Mouse (Mus musculus): Measurements from ENCODE around the gene Tpm1. TPM values are rescaled to one million over a fixed set of nuclear protein-coding genes. Genes with fewer than 3 reads are reported as not detected.

Tpm1 gene
- polyA plus RNA-seq, 1 experiment from 2014 or later, result 695 TPM

DNA sequence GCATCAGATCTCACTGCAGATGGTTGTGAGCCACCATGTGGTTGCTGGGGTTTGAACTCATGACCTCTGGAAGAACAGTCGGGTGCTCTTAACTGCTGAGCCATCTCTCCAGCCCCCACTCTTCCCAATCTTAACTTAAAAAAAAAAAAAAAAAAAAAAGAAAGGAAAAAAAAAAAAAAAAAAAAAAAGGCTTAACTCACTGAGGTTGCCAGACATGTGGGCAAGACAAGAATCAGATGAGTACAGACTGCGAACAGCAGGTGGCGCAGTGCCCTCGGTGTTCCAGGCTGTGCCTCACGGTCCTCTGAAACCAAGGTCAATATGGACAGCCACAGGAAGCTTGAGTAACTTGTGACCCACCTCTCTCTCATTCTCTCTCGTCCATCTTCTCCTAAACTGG is 48.2 kb downstream of the Tpm1 start:
- ATAC-seq (peak; percentile 92), DNase-seq (ENCODE audit: low spot score) (peak; percentile 95)
- Histone ChIP-seq H3K4me2 (replicated peaks; ENCODE audit: low read depth, low read length) (no peak overlapping the region), H3K27me3 (replicated peaks; ENCODE audit: insufficient read depth, low read length) (no peaks in the 10 kb centered on the region), H3K9ac (replicated peaks; ENCODE audit: low read depth) (no peak overlapping the region), H3K4me3 (ENCODE audit: low read depth, low read length) (no peak overlapping the region), H3K4me1 (ENCODE audit: insufficient read depth, low read depth, low read length) (no peaks in the 10 kb centered on the region), H3K9me3 (ENCODE audit: low read length) (no peaks in the 10 kb centered on the region), H3K36me3 (ENCODE audit: insufficient read depth, low read length) (no peaks in the 10 kb centered on the region), H3K27ac (ENCODE audit: low read length) (no peak overlapping the region)
- WGBS, result 1% methylated on average over 6 of the region's 6 CpGs
- peak; percentile 89 for TF ChIP-seq CTCF (IDR thresholded peaks at IDR 0.05)
- no peak for TF ChIP-seq EP300 (IDR thresholded peaks at IDR 0.05)

DNA sequence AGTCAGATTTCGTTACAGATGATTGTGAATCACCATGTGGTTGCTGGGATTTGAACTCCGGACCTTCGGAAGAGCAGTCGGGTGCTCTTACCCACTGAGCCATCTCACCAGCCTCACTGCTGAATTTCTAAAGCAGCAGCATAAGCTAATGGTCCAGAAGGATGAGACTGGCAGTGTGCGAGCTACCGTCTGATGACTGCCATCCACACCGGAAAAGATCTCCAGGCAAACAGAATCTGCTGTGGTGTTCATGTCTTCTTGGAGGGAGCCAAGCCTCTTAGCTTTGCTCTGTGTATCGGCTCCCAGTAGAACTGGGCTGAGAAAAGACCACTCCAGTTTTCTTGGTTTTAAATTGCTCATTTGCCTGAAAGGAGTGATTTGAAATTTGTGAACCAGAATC is 49.5 kb downstream of the Tpm1 start:
- Histone ChIP-seq H3K9ac (replicated peaks; ENCODE audit: low read depth) (no peak overlapping the region), H3K27ac (ENCODE audit: low read length) (no peak overlapping the region), H3K27me3 (replicated peaks; ENCODE audit: insufficient read depth, low read length) (no peaks in the 10 kb centered on the region), H3K36me3 (ENCODE audit: insufficient read depth, low read length) (no peaks in the 10 kb centered on the region), H3K4me3 (ENCODE audit: low read depth, low read length) (no peak overlapping the region), H3K4me1 (ENCODE audit: insufficient read depth, low read depth, low read length) (no peaks in the 10 kb centered on the region), H3K9me3 (ENCODE audit: low read length) (no peaks in the 10 kb centered on the region), H3K4me2 (replicated peaks; ENCODE audit: low read depth, low read length) (no peak overlapping the region)
- DNase-seq (ENCODE audit: low spot score), result no peak
- no peak for ATAC-seq
- TF ChIP-seq CTCF (IDR thresholded peaks at IDR 0.05), result no peak
- TF ChIP-seq EP300 (IDR thresholded peaks at IDR 0.05), result no peak
- WGBS, result 94% methylated on average over 8 of the region's 8 CpGs

DNA sequence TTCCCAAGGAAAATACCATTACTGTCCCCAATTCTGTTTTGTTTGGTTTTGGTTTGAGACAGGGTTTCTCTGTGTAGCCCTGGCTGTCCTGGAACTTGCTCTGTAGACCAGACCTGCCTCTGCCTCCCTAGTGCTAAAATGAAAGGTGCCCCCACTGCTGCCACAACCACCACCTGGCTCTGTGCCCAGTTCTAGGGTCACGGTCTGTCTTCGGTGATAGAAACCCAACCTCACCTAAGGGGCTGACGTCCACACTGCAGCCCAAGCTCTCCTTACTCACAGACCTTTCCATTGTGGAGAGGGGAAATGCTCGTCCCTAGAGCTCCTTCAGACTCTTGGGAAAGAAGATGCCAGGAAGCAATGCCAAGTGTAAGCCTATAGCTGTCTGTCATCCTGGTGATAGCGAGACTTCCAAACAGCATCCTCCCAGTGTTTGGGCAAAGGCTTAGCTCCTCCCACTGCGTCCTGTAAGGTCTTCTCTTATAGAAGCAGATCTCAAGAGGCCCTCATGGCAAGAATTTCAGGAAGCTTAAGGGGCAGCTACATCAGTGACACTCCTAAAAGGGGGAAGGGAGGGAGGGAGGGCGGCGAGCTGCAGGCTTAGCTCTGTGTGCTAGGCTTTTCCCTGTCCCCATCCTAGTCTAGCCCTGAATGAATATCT is 57.3 kb downstream of the Tpm1 start:
- ATAC-seq, result peak; percentile 42
- peaks cover 25% of the 10 kb centered on the region for H3K4me1 ChIP-seq (ENCODE audit: insufficient read depth, low read depth, low read length)
- peak; percentile 72 for DNase-seq (ENCODE audit: low spot score)
- peak overlapping the region; percentile 32 for H3K4me2 ChIP-seq (replicated peaks; ENCODE audit: low read depth, low read length)
- no peaks in the 10 kb centered on the region for H3K27me3 ChIP-seq (replicated peaks; ENCODE audit: insufficient read depth, low read length)
- no peak overlapping the region for H3K9ac ChIP-seq (replicated peaks; ENCODE audit: low read depth)
- peak overlapping the region; percentile 51 for H3K27ac ChIP-seq (ENCODE audit: low read length)
- TF ChIP-seq CTCF (IDR thresholded peaks at IDR 0.05), result no peak
- no peak for TF ChIP-seq EP300 (IDR thresholded peaks at IDR 0.05)
- H3K36me3 ChIP-seq (ENCODE audit: insufficient read depth, low read length), result no peaks in the 10 kb centered on the region
- H3K4me3 ChIP-seq (ENCODE audit: low read depth, low read length), result no peak overlapping the region
- WGBS, result 38% methylated on average over 8 of the region's 8 CpGs
- no peaks in the 10 kb centered on the region for H3K9me3 ChIP-seq (ENCODE audit: low read length)

DNA sequence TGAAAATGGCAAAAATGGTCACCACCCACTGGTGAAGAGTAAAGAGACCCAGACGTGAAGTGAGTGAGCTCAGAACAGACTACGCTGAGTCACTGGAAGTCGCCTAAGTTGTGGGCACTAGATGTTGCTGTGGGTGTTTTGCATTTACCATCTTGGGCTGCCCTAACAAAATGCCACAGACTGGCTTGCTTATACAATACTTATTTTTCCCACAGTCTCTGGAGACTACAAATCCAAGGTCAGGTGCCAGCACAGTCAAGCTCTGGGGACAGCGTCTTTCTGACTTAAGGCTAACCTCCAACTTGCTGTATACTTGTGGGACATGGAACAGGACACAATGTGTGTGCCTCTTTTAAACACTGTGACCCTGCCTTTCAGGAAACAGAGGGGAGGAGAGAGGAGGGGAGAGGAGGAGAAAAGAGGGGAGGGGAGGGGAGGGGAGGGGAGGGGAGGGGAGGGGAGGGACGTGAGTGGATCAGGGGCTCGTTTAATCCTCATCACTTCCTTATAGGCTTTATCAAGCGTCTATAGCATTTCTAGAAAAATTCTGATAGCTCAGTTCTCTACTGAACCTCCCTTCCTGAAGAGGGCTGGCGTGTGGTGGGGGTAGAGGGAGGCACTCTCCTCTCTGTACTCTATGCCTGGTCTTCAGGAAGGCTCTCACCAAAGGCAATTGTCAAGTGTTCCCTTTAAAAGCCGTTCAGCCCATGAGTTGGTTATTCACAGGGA is 58.0 kb downstream of the Tpm1 start:
- H3K27ac ChIP-seq (ENCODE audit: low read length), result peak overlapping the region; percentile 51

DNA sequence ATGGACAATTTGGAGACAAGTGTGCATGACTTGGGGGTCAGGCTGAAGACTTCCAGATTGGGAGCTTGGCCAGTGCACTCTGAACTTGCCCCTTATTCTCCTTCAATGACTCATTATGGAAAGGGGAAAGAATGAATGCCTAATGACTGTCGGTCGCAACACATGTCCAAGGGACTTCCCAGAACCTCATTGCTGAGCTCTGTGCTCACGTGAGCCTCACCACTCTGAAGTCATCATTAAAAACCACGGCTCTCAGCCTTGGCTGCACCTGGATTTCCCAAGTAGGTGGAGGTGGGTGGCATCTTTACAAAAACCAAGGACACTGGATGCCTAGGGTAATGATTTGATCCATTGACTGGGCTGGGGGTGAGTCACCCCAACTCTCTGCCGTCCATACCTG is 59.2 kb downstream of the Tpm1 start:
- no peak for TF ChIP-seq EP300 (IDR thresholded peaks at IDR 0.05)
- TF ChIP-seq CTCF (IDR thresholded peaks at IDR 0.05), result no peak
- Histone ChIP-seq H3K9ac (replicated peaks; ENCODE audit: low read depth) (no peak overlapping the region), H3K27me3 (replicated peaks; ENCODE audit: insufficient read depth, low read length) (no peaks in the 10 kb centered on the region), H3K4me2 (replicated peaks; ENCODE audit: low read depth, low read length) (no peak overlapping the region), H3K27ac (ENCODE audit: low read length) (peak overlapping the region; percentile 85), H3K4me1 (ENCODE audit: insufficient read depth, low read depth, low read length) (peaks cover 25% of the 10 kb centered on the region), H3K9me3 (ENCODE audit: low read length) (no peaks in the 10 kb centered on the region), H3K36me3 (ENCODE audit: insufficient read depth, low read length) (no peaks in the 10 kb centered on the region), H3K4me3 (ENCODE audit: low read depth, low read length) (no peak overlapping the region)
- 70% methylated on average over 5 of the region's 5 CpGs for WGBS
- ATAC-seq (no peak), DNase-seq (ENCODE audit: low spot score) (no peak)

More for the DNA sequence above, 58.0 kb downstream of the Tpm1 start:
- H3K4me1 ChIP-seq (ENCODE audit: insufficient read depth, low read depth, low read length), result peaks cover 25% of the 10 kb centered on the region
- H3K4me3 ChIP-seq (ENCODE audit: low read depth, low read length), result no peak overlapping the region
- H3K36me3 ChIP-seq (ENCODE audit: insufficient read depth, low read length), result no peaks in the 10 kb centered on the region
- no peak overlapping the region for H3K9ac ChIP-seq (replicated peaks; ENCODE audit: low read depth)
- 36% methylated on average over 9 of the region's 9 CpGs for WGBS
- no peaks in the 10 kb centered on the region for H3K27me3 ChIP-seq (replicated peaks; ENCODE audit: insufficient read depth, low read length)
- no peak for TF ChIP-seq CTCF (IDR thresholded peaks at IDR 0.05)
- TF ChIP-seq EP300 (IDR thresholded peaks at IDR 0.05), result no peak
- DNase-seq (ENCODE audit: low spot score) (no peak), ATAC-seq (peak; percentile 20; the same call in 1 of the 2 replicates)
- no peaks in the 10 kb centered on the region for H3K9me3 ChIP-seq (ENCODE audit: low read length)
- H3K4me2 ChIP-seq (replicated peaks; ENCODE audit: low read depth, low read length), result peak overlapping the region; percentile 32

DNA sequence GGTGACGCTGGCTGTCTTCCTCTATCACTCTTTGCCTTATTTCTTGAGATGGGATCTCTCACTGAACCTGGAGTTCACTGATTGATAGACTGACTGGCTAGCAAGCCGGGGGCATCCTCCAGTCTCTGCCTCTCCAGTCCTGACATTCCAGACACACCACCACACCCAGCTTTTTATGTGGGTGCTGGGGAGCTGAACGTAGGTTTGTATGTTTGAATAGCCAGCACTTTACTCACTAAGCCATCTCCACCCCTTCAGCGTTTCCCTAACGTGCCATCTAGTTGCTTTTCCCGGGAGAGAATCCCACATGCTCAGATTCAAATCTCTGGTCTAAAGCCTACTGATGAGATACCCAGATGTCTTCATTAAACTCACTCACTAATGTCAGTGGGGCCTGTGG is 59.6 kb downstream of the Tpm1 start:
- H3K9ac ChIP-seq (replicated peaks; ENCODE audit: low read depth), result no peak overlapping the region
- no peak overlapping the region for H3K4me3 ChIP-seq (ENCODE audit: low read depth, low read length)
- no peak for DNase-seq (ENCODE audit: low spot score)
- peak overlapping the region; percentile 85 for H3K27ac ChIP-seq (ENCODE audit: low read length)
- H3K36me3 ChIP-seq (ENCODE audit: insufficient read depth, low read length), result no peaks in the 10 kb centered on the region
- peaks cover 25% of the 10 kb centered on the region for H3K4me1 ChIP-seq (ENCODE audit: insufficient read depth, low read depth, low read length)
- 31% methylated on average over 6 of the region's 6 CpGs for WGBS
- TF ChIP-seq CTCF (IDR thresholded peaks at IDR 0.05) (no peak), EP300 (IDR thresholded peaks at IDR 0.05) (no peak; the same call in 1 of the 2 replicates)
- no peaks in the 10 kb centered on the region for H3K27me3 ChIP-seq (replicated peaks; ENCODE audit: insufficient read depth, low read length)
- peak; percentile 22; the same call in 1 of the 2 replicates for ATAC-seq
- H3K9me3 ChIP-seq (ENCODE audit: low read length), result no peaks in the 10 kb centered on the region
- H3K4me2 ChIP-seq (replicated peaks; ENCODE audit: low read depth, low read length), result no peak overlapping the region
